Mouse (Mus musculus) small intestine, adult 2 months (tissue): Measurements from ENCODE around the gene Cacnb4. TPM values are rescaled to one million over a fixed set of nuclear protein-coding genes. Genes with fewer than 3 reads are reported as not detected.
A peak's percentile ranks its signal among the peaks of the same experiment; 100 is the strongest.

Source experiments
- H3K27ac ChIP-seq: fragments of 200-500 bp; 2 replicates; pipeline ENCODE4 v1.5.1; 2012; ENCODE audit warnings: low read depth, low read length, control low read depth, inconsistent platforms; ENCODE audit not compliant: insufficient read depth
- H3K27me3 ChIP-seq: fragments of 200-500 bp; 2 replicates; pipeline ENCODE4 v1.6.1; 2012; ENCODE audit warnings: mild to moderate bottlenecking, moderate library complexity, low read length, inconsistent platforms; ENCODE audit not compliant: control insufficient read depth, insufficient read depth
- H3K36me3 ChIP-seq: fragments of 200-500 bp; 2 replicates; pipeline ENCODE4 v1.6.1; 2012; ENCODE audit warnings: mild to moderate bottlenecking, low read length, control low read depth, inconsistent platforms; ENCODE audit not compliant: control insufficient read depth, insufficient read depth
- H3K4me1 ChIP-seq: fragments of 200-500 bp; 2 replicates; pipeline ENCODE4 v1.6.1; 2012; ENCODE audit warnings: low read length, inconsistent platforms, mixed read lengths; ENCODE audit not compliant: control insufficient read depth, insufficient read depth, insufficient read length
- H3K4me3 ChIP-seq: fragments of 200-500 bp; 2 replicates; pipeline ENCODE4 v1.5.1; 2012; ENCODE audit warnings: low read depth, mild to moderate bottlenecking, control low read depth, inconsistent platforms, low read length, moderate library complexity
- CTCF ChIP-seq: fragments of 200-500 bp; IDR thresholded peaks from 2 replicates; pipeline ENCODE4 v1.5.1; 2012; ENCODE audit warnings: low read depth, mild to moderate bottlenecking, control low read depth, inconsistent platforms, low read length, moderate library complexity, mixed read lengths; ENCODE audit not compliant: insufficient replicate concordance, insufficient read length; ENCODE audit errors: extremely low read depth
- POLR2A ChIP-seq: fragments of 200-500 bp; IDR thresholded peaks from 2 replicates; pipeline ENCODE4 v1.6.1; 2012; ENCODE audit warnings: low read depth, mild to moderate bottlenecking, control low read depth, inconsistent platforms, low read length, moderate library complexity
- WGBS: fragments of 180-500 bp; shearing (Covaris S2); methylation state at CpG from one replicate; pipeline ENCODE4 v1.1.7; 2018; 5-methylcytosine and 5-hydroxymethylcytosine counted together
- polyA plus RNA-seq: library from polyadenylated mRNA; depleted of rRNA; stranded (reverse); fragments of >200 nt; gene quantifications from 2 replicates; pipeline ENCODE4 v1.2.3, GENCODE M21; 2012; rRNA removed

The Cacnb4 gene
- polyA plus RNA-seq, 1 experiment: 0.03 TPM

DNA sequence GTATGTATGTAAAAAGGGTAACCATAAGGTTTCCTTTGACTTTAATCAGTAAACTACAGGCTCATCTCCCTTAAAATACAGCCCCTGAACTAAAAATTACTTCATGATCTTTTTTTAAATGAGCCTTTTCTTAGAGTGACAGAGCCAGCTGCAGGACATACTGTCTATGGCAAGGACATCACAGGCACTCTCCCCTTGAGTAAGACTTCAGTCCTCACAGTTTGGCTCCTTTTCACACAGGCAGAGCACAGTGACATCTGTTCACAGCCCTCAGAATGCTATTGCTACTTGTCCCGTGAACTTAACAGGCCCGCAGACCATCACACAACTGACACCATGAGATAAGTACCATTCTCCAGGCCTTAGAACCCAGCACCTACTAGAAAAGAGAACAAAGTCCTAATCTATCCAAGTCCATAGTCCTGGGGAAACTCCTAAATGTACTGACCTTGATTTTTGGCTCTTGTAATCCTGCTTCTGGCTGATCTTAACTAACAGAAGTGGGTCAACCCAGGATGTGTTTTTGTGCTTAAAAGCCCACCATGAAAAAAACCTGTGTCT lies 286.1 kb downstream of the Cacnb4 start:
- 85% methylated on average over 2 of the region's 2 CpGs for WGBS
- TF ChIP-seq CTCF: no peak
- TF ChIP-seq POLR2A: no peak
- Histone ChIP-seq H3K36me3 (no peaks in the 10 kb centered on the region), H3K4me3 (no peak overlapping the region), H3K27ac (no peak overlapping the region), H3K27me3 (no peaks in the 10 kb centered on the region), H3K4me1 (peaks cover 3% of the 10 kb centered on the region; the same call in 1 of the 2 replicates)

DNA sequence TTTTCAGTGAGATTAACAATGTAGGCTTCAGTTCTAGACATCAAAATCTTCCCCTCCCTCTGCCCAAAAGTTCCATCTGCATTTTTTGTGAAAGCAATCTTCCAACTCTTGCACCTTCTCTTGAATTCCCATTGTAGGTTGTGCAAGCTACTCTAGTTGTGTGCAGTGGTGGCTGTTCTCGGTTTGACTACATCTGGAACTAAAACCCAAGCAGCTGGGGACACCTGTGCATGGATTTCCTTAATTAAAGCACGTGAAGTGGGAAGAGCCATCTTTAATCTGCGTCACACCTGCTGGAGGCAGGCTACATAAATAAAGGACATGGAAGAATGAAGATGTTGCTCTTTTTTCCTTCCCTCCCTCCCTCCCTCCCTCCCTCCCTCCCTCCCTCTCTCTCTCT lies 286.7 kb downstream of the Cacnb4 start:
- Histone ChIP-seq H3K4me3 (no peak overlapping the region), H3K27ac (no peak overlapping the region), H3K36me3 (no peaks in the 10 kb centered on the region), H3K27me3 (no peaks in the 10 kb centered on the region), H3K4me1 (peaks cover 3% of the 10 kb centered on the region; the same call in 1 of the 2 replicates)
- WGBS: 73% methylated on average over 3 of the region's 3 CpGs
- no peak for TF ChIP-seq POLR2A
- no peak for TF ChIP-seq CTCF

DNA sequence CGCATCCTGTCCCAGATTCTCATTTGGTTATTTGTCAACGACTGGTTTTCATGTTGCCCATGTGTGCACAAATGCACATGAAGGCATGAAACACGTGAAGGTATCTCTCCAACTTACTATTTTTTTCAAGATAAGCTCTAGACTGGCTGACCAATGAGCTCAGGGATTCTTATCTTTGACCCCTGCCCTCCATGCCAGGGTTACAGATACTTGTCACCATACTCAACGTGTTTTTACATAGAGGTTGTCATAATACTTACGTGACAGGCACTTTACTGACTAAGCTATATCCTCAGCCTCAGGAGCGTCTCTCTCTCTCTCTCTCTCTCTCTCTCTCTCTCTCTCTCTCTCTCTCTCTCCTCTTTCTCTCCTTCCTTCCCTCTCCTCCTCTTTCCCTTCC lies 290.2 kb downstream of the Cacnb4 start:
- H3K4me3 ChIP-seq: no peak overlapping the region
- no peak for TF ChIP-seq CTCF
- TF ChIP-seq POLR2A: no peak
- 53% methylated on average over 6 of the region's 6 CpGs for WGBS
- H3K36me3 ChIP-seq: no peaks in the 10 kb centered on the region
- no peaks in the 10 kb centered on the region for H3K27me3 ChIP-seq
- no peak overlapping the region for H3K27ac ChIP-seq
- H3K4me1 ChIP-seq: peaks cover 3% of the 10 kb centered on the region; the same call in 1 of the 2 replicates

DNA sequence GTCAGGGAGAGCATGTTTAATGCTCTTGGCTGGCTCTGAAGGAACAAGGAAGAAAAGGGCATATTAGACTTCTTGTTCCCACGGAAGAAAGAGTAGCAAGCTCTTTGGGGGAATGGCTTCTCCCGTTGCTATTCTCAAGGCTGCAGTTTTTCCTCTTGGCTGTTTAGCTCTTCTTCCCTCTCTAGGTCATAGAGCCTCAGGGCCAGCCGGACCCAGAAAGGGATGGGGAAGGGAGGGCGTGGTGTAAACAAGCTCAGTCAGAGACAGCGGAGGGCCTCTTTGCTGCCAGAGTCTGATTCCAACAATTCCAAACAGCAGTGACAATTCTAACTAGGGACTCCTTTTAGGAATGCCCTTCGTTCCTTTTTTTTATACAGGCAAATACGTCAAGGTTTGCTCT lies 290.6 kb downstream of the Cacnb4 start:
- 53% methylated on average over 7 of the region's 7 CpGs for WGBS
- H3K27me3 ChIP-seq: no peaks in the 10 kb centered on the region
- TF ChIP-seq POLR2A (no peak), CTCF (no peak)

DNA sequence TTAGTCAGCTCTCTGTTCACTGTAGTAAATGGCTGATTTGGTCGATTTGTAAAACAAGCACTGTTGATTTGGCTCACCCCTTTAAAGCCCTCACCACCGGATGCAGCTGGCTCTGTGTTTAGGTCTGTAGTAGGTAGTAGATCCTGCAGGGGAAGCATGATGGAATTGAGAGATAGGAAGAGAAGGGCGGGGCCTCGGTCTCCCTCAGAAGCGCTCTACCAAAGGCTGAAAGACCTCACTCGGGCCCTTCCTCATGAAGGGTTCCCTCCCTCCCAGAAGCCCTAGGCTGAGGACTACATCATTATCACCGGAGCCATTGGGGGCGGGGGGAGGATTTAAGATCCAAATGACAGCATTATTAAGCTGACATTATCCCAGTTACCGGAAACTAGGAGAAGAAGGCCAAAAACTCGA lies 297.8 kb downstream of the Cacnb4 start:
- 63% methylated on average over 10 of the region's 10 CpGs for WGBS
- no peak overlapping the region for H3K27ac ChIP-seq
- TF ChIP-seq CTCF: no peak
- TF ChIP-seq POLR2A: no peak
- no peaks in the 10 kb centered on the region for H3K27me3 ChIP-seq
- no peak overlapping the region for H3K4me3 ChIP-seq
- no peaks in the 10 kb centered on the region for H3K4me1 ChIP-seq
- H3K36me3 ChIP-seq: no peaks in the 10 kb centered on the region

More for the DNA sequence above, 290.6 kb downstream of the Cacnb4 start:
- H3K4me1 ChIP-seq: peaks cover 3% of the 10 kb centered on the region; the same call in 1 of the 2 replicates
- H3K4me3 ChIP-seq: no peak overlapping the region
- no peak overlapping the region for H3K27ac ChIP-seq
- H3K36me3 ChIP-seq: no peaks in the 10 kb centered on the region

- Histone ChIP-seq H3K4me3 (peak within 1 kb of the TSS; percentile 22; the same call in 1 of the 2 replicates), H3K4me1 (no peaks in the 10 kb centered on the region), H3K27me3 (no peaks in the 10 kb centered on the region), H3K27ac (no peak within 1 kb of the TSS), H3K36me3 (no peaks in the 10 kb centered on the region)
- TF ChIP-seq POLR2A (no peak), CTCF (no peak)
- WGBS: 48% methylated on average over 7 of the region's 7 CpGs
These were observed 298.2 kb downstream of the Cacnb4 start, which contains the start of gene Neb for GRCm38 (mm10) chr2:52378448-52378804. Gene Neb, minus strand, starts transcription at chr2:52378474.

Other genes starting within 250 kb of the Cacnb4 start
- gene Stam2, start 65.5 kb upstream of the Cacnb4 start, polyA plus RNA-seq: 4.3 and 8.0 TPM in 2 replicates
- gene Fmnl2, start 181.0 kb upstream of the Cacnb4 start, polyA plus RNA-seq: 0.57 and 0.61 TPM in 2 replicates